Mouse (Mus musculus): ENCODE measurements around the gene Acsf2.

GRCm38 (mm10) chr11:94542400-94542799, 59.3 kb downstream of the Acsf2 start:
- TF ChIP-seq POLR2A (IDR thresholded peaks at IDR 0.05; ENCODE audit: extremely low read depth, insufficient read depth, low read length) (no peak), CTCF (IDR thresholded peaks at IDR 0.05; ENCODE audit: extremely low read depth, insufficient read depth, low read length) (no peak)

All from cortical plate, adult 2 months (tissue).